Mouse (Mus musculus) mouse embryonic stem cell (cell line): ENCODE results near the gene Tmem270.

Experiments used
- in situ Hi-C, 2 experiments: fragments of 300-500 bp; cut with MboI; formaldehyde crosslinking; loops; 1 replicate in 1 of 2; 3 replicates in 1 of 2; pipeline ENCODE4 v1.14.3; 2019 to 2020; ENCODE audit warnings: low sequenced_read_pairs in 2 of 2, low pct_unique_long_range_greater_than_20kb in 1 of 2, mixed read lengths in 1 of 2; ENCODE audit not compliant: unreplicated experiment in 1 of 2

Gene Tmem270

DNA sequence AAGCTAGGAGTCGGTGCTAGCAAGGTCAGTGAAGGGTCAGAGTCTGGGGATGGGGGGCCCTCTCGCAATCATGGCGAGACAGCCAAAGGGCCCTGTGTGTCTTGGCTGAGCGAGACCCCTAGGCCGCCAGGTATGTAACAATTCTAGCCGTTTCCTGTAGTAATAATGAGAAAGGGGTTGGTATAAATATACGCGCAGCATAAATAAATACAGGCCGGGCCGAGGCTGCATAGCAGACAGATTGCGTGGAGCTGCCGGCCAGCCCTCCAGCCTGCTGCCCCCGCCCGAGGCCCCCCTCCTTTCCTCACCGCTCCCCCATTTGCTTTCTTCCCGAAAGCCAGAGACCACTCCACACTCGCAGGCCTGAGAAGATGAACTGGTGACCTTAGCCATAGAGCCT is 8.9 kb downstream of the Tmem270 start:
- in situ Hi-C loops: loop anchor here in 1 of 2 experiments (25.0 kb wide), 1 partner anchor 110 kb away; no protein-coding TSS in a partner anchor

DNA sequence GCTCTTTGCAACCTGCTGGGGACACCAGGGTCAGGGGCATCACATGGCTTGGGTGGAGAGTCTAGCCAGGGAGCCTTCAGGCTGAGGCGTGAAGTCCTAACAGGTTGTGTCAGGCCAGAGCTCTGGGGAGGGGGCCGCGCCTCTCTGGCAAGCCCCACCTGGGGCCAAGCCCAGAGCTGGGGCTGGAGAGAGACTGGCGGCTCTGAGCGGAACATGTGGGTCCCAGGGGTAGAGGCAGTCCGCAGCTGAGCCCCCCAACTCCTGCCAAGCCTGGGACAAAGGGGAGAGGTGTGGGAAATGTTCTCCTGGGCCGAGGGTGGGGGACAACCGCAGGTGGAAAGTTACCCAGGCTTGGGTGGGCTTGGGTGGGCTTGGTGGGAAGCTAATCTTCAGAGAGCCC is 9.6 kb downstream of the Tmem270 start:
- in situ Hi-C loops: loop anchor here in 1 of 2 experiments (25.0 kb wide), 1 partner anchor 110 kb away; no protein-coding TSS in a partner anchor

DNA sequence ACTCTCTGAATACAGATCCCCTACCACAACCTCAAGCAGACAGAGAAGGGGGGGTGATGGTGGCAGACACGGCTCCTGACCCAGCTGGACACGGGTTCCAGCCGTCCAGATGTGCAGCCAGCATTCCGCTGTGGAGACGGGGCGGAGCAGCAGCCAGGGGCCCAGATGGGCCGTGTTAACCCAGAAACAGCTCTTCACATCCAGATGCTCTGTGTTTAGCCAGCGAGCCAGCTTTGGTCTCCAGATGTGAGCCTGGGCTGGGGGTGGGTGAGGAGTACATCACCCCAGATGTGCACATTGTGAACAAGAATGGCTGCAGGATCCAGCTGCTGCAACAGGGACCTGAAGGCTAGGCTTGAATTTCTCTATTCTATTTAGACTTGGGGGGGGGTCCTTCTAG is 11.2 kb downstream of the Tmem270 start:
- in situ Hi-C loops: loop anchor here in 1 of 2 experiments (25.0 kb wide), 1 partner anchor 108 kb away; no protein-coding TSS in a partner anchor

DNA sequence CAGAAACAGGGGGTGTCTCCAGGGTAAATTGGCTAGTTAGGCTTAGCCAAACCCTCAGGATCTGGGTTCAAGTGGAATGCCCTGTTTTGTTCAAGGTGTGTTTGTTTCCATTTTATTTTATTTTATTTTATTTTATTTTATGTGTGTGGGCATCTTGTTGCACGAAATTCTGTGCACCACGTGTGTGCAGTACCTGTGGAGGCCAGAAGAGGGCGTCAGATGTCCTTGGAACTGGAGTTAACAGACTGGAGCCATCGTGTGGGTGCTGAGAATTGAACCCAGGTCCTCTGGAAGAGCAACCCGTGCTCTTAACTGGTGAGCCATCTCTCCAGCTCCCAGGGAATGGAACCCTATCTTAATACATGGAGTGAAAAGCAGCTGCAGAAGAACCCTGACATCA is 13.8 kb downstream of the Tmem270 start:
- in situ Hi-C loops: loop anchor here in 1 of 2 experiments (25.0 kb wide), 1 partner anchor 105 kb away; no protein-coding TSS in a partner anchor

DNA sequence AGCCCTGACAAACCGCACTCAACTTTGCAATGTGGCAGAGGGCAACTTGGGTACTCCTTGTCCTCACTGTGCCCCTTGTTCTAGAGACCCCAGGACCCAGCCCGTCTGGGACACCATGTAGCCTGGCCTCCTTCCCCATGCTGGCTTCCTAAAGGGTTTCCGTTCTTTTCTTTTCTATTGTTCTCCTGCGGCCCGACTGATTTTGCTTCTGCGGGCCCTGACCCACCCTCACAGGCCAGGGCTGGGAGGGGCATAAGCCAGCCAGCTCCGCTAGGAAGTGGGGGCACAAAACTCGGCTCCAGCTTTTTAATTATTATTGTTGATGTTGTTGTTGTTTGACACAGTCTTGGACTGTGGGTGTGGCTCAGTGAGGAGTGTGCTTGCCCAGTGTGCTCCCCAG is 15.0 kb downstream of the Tmem270 start:
- in situ Hi-C loops: loop anchor here in 1 of 2 experiments (25.0 kb wide), 1 partner anchor 104 kb away; no protein-coding TSS in a partner anchor

DNA sequence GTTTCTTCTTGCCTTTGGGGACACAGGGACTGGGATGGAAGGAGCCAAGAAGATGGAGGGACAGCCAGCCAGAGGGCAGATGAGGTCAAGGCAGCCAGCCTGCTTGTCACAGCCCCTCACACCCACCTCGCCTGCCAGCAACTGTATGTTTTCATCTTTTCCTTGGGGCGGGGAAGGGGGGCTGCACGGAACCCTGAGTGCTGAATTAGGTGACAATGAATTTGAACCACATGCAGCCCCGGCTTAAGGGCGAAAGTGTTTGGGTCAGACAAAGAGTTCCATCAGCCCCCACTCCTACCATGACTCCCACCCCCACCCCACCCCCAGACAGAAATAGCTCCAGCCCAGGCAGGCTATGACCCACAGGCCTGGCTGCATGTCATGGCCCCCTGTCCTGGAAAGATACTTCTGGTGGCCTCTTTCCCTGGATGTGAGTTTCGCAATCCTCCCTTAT is 15.9 kb downstream of the Tmem270 start:
- in situ Hi-C loops: loop anchor here in 1 of 2 experiments (25.0 kb wide), 1 partner anchor 103 kb away; no protein-coding TSS in a partner anchor

DNA sequence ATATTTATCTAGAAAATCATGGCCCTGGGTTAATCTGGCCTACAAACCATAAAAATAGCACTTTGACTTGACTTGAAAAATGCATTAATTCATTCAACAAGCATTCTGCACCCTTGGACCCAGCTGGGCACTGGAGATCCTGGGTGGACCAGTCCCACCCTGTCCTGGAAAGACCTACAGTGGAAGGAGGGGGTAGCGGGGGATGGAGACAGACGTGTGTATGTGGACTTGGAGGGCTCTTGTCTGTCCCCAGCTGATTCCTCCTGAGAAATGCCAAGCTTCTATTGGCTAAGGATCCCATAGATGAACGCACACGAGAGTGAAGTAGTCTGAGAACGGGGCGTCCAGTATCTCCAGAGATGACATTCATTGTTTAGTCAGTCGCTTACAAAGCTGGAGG is 18.0 kb downstream of the Tmem270 start:
- in situ Hi-C loops: loop anchor here in 1 of 2 experiments (25.0 kb wide), 1 partner anchor 101 kb away; no protein-coding TSS in a partner anchor

DNA sequence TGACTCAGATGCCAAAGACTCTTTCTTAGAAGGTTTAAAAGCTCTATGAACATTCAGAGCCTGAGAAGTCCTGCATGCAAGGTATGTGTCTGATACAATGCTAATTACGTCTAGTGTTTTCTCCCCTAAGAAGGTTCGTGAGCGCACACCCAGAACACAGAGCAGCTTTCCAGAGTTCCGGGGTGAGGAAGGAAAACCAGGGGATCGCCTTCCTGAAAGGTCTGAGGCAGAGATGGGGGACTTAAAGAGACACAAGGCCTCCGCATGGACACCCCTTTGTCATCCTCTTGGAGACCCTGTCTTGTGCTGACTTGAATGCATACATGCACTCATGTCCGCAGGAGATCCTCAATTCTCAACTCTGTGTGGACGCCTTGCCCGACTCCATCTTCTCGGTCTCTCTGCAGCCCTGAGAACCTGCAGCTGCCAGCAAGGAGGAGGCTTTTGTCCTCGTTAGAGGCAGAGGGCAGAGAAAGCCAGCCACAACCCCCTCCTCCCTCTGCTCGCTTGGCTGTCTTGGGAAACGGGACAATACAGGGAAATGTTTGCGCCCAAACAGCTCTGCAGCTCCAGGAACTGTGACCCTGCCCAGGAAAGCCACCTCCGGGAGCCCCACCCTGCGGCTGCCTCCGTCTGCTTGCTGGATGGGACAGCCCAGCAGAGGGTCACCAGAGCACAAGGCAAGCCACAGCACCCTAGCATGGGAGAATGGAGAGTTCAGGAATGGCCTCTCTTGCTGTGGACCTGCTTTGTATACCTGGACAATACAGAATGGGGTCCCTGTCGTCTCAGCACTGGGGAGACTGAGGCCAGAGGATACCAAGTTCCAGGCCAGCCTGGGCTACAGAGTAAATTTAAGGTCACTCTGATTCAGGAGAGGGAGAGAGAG is 18.8 kb downstream of the Tmem270 start:
- in situ Hi-C loops: loop anchor here in 1 of 2 experiments (25.0 kb wide), 1 partner anchor 100 kb away; no protein-coding TSS in a partner anchor

DNA sequence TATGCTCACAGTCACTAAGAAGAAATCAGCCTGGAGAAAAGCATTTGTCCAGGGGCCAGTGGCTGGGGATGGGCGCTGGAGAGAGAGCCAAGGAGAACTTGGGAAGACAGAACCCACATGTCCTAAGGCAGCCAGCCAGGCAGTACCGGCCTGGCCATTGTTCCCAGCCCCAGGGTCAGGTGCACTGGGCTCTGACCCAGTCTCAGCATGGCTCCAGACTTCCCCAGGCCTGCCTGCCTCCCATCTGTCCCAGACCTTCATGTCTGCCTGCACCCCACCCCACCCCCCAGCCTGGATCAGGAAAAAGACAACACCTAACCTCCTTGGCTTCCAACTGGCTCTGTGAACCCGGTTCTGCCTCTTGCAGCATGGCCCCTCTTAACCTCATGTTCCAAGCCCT is 23.5 kb downstream of the Tmem270 start:
- in situ Hi-C loops: loop anchor here in 1 of 2 experiments (25.0 kb wide), 1 partner anchor 96 kb away; no protein-coding TSS in a partner anchor

DNA sequence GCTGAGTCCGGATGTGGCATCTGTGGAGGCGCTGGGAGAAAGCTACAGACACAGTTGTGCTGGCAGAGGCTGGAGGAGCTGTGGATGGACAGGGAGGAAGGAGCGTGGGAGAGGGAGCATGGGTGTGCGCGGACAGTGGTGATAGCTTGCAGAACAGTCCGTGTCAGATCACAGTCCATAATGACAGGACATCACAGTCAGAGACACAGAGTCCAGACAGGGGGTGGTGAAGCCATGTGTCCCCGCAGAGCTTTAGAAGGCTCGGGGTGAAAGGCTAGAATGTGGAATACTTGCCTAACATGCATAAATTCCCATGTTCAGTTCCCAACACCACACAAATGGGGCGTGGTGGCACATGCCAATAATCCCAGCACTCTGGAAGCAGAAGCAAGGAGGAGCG is 29.7 kb downstream of the Tmem270 start:
- in situ Hi-C loops: loop anchor here in 1 of 2 experiments (25.0 kb wide), 1 partner anchor 90 kb away; no protein-coding TSS in a partner anchor

DNA sequence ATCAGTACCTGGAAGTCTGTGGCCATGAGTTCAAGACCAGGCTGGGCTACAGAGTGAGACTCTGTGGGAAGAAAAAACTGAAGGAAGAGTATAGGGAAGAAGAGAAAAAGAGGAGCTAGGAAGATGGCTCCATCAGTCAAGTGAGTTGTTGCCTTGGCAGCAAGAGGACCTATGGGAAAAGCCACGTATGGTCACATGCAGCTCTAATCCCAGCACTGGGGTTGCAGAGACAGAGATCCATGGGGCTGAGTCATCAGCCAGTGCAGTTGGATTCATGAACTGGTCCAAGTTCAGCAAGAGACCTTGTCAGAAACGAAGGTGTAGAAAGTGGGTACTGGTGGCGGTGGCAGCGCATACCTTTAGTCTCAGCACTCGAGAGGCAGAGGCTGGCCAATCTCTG is 31.3 kb downstream of the Tmem270 start:
- in situ Hi-C loops: loop anchor here in 1 of 2 experiments (25.0 kb wide), 1 partner anchor 88 kb away; no protein-coding TSS in a partner anchor

DNA sequence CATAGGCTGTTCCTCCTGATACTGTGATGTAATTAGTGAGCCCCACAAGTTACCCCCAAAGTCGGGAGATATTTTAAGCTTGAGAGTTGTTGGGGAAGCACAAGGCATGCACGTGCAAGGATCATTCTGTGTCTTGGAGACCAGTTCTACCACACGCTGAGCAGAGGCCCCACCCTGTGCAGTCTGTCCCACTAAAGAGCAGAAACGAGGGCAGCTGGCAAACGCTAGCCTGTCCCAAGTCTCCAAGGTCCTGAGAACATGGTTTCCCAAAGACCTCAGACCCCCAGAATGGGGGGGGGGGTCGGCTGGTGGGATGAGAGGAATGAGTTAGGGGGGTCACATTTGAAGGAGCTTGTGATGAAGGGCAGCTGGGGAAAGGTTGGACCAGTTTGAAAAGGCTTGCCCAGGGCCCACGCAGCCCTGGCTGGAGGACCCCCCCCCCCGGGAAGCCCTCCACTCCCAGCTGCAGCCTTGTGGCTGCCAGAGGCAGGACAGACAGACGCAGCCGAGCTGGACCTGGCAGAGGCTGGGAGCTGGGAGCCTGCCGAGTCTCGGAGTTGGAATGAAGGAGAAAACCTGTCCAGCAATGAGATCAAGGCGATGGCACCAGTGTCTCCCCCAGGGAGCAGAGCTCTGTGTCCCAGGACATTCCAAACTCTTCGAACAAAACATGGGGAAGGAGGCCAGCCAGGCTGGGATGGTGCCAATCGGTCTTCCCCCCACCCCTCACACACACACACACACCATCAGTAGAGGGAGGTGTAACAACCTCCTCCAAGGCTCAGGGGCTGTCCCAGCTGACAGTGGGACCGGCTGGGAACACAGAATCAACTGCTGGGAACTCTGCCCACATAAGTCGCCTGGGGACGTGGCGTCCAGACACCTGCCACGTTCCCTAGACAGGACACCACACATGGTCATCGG is 32.3 kb downstream of the Tmem270 start:
- in situ Hi-C loops: no loop called here

DNA sequence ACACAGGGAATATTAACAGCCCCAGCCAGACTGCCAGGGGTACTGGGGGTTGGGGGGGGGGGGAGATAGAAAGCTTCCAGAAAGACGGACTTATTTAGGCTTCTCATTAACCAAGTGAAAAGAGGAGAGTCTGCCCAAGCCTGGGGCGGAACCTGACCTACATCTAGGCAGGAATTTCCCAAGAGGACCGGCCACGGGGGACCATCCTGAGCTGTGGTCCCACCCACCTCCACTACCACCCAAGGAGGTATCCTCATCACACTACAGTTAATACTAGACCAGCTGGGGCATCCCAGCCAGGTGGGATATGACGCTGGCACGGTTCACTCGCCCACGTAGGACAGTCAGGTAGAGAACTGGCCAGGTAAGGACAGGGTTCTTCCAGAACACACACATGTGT is 33.5 kb downstream of the Tmem270 start:
- in situ Hi-C loops: no loop called here

DNA sequence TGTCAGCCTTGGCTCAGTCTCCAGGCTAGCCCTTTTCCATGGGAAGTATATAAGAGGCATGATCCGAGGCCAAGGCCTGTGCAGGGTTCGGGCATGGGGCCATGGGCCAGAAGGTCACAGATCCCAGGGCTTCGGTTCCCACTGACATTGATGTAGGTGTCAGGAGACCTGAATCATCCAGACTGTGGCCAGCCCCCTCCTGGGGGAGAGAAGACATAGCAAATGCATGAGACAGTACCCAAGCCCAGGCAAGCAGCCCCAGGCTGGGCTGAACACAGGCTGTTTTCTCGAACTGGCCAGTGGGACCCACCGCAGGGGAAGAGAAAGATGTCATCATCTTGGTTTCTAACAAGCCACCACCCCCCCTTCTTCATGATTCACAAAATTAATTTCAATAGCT is 33.9 kb downstream of the Tmem270 start:
- in situ Hi-C loops: no loop called here

DNA sequence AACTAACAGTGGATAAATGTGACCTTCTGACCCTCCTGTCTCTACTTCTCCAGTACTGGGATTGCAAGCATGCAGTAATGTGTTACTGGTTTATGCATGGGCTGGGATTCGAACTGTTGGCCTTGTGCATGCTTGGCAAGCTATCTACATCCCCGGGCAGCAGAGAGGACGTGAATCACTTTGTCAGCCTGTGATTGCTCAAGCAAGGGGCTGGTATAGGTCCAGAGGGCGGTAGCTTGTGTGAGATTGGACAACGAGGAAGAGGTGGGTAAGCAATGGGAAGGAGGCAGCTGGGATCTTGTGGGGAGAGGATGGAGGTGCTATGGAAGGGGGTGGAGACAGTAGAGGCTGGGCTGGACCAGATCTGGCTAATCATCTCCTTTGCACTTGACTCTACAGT is 38.0 kb downstream of the Tmem270 start:
- in situ Hi-C loops: no loop called here

DNA sequence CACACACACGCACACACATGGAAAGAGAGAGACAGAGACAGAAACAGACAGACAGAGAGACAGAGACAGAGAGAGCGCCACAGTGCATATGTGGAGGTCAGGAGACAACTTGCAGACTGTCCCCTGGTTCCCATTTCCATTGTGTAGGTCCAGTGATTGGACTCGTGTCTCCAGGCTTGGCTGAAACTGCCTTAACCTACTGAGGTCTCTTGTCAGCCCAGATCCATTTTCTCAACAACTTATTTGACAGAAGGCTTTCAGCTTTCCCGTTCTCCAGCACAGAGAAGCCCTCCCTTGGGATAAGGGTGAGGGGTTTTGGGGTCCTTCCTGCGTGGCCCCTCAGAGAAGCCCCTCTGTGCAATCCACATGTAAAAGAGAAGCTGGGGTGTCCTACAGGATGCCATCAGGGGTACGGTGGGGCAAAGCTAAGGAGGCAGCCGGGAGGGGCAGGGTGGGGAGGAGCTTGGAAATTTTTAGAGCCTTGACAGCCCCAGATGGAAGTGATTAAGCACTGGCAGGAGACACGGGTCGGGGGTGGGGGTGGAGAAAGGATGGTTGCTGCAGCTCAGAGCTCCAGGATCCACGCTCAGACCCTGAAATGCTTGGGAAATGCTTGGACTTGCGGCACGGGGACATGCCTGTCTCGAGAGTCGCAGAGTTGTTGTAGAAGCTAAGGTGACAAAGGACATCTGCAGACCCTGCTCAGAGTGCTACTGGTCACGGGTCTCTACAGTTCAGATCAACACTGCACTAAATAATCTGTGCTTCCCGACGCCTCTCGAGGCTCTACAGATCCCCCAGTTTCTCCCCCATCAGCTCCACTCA is 39.0 kb downstream of the Tmem270 start:
- in situ Hi-C loops: no loop called here

DNA sequence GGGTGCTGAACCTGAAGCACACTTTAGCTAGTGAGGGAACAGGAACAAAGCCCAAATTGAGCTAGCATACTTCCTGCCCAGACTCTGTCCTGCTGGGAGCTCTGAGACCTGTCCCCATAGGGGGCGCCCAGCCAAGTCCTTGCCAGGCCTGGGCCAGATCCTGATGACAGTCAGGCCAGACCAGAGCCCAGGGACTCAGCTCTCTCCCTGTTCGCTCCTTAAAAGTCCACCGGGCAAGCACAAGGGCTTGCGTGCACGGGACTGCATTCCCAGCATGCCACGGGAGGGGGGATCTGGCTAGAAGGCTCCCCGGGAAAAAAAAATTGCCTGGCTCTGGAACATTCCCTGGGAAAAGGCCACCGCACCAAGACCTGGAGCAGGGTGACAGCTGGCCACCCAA is 41.4 kb downstream of the Tmem270 start:
- in situ Hi-C loops: no loop called here
